Mouse (Mus musculus): Measurements from ENCODE around the gene Ube2f.

DNA sequence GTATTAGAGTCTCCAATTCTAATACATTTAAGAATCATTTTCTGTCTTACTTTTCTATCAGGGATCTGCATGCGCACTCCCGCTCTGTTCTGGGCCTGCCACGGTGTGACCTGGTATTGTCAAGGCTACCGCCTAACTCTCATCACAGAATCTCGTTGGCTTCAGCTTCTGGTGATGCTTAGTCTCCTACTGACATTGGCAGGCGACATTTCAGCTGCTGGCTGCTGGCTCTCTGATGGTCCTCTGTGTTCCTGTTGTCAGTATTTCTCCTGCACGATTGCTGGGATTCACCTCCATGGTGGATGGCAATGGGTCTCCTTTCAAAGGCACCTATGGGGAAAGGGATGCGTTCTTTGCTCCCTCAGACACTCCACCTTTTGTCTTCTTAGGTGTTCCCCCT is 43.8 kb upstream of the Ube2f start:
- TF ChIP-seq MAFK (IDR thresholded peaks at IDR 0.05; ENCODE audit: insufficient read depth, low read depth, low read length): no peak
- TF ChIP-seq ZNF384 (IDR thresholded peaks at IDR 0.05; ENCODE audit: low read depth, low read length): no peak
